24 mouse cellular contexts compared by ENCODE assay signal in genomic region chr7:115979813-115980512, GRCm38 (mm10). TPM values are rescaled to one million over a fixed set of nuclear protein-coding genes. Genes with fewer than 3 reads are reported as not detected.
A peak's percentile ranks its signal among the peaks of the same experiment; 100 is the strongest.
DNase-seq lines count a peak whose midpoint lies in the region; ATAC-seq and TF ChIP-seq lines count a peak whose summit lies in the region.
"Had no signal": no experiment of that assay in that cellular context is flagged by ENCODE, and none has a peak within 500 bp of the region (broad histone marks: within the 10 kb centered on the region; RNA-seq: fewer than 3 reads in every experiment).

No protein-coding gene starts in this region.

- no peak overlapping the region for H3K9ac ChIP-seq in midbrain, embryonic 11.5 days (ENCODE audit: low read length)
- H3K9ac ChIP-seq in midbrain, postnatal 0 days (replicated peaks; ENCODE audit: low read length, poor library complexity, severe bottlenecking): no peak overlapping the region
- H3K9ac ChIP-seq in liver, embryonic 16.5 days (ENCODE audit: low read depth, low read length): 0 out of 2 replicates have a peak overlapping the region, but pooled peaks have one; percentile 27
- H3K9ac ChIP-seq: embryonic facial prominence, embryonic 13.5 days; forebrain, embryonic 12.5 days; forebrain, postnatal 0 days; intestine, embryonic 15.5 days; midbrain, embryonic 15.5 days had no signal

- 88% methylated on average over 5 of the region's 5 CpGs for WGBS in midbrain, embryonic 11.5 days
- WGBS in midbrain, postnatal 0 days: 78% methylated on average over 5 of the region's 5 CpGs
- 44% methylated on average over 5 of the region's 5 CpGs for WGBS in liver, embryonic 16.5 days (ENCODE audit: insufficient replicate concordance)

- H3K4me1 ChIP-seq in midbrain, embryonic 11.5 days (ENCODE audit: control insufficient read depth, insufficient read depth, low read length): no peaks in the 10 kb centered on the region
- no peaks in the 10 kb centered on the region for H3K4me1 ChIP-seq in midbrain, postnatal 0 days (ENCODE audit: insufficient read depth, low read length)
- peaks cover 10% of the 10 kb centered on the region for H3K4me1 ChIP-seq in liver, embryonic 16.5 days (ENCODE audit: control insufficient read depth, low read depth, low read length)
- H3K4me1 ChIP-seq: embryonic facial prominence, embryonic 13.5 days; forebrain, embryonic 12.5 days; hindbrain, embryonic 10.5 days; intestine, embryonic 15.5 days; midbrain, embryonic 15.5 days had no signal

- no peak for ATAC-seq in midbrain, embryonic 11.5 days (ENCODE audit: low FRiP score)
- ATAC-seq in midbrain, postnatal 0 days (ENCODE audit: low FRiP score): no peak
- ATAC-seq in erythroid progenitor cell, adult 5-6 weeks (replicated peaks; ENCODE audit: low FRiP score, poor library complexity, severe bottlenecking): peak; percentile 95
- ATAC-seq in liver, embryonic 16.5 days (ENCODE audit: low read depth): peak; percentile 96
- ATAC-seq: forebrain, postnatal 0 days; hindbrain, embryonic 16.5 days; intestine, embryonic 15.5 days; midbrain, embryonic 15.5 days had no signal

- no peak overlapping the region for H3K4me3 ChIP-seq in midbrain, embryonic 11.5 days (ENCODE audit: low read depth, low read length)
- H3K4me3 ChIP-seq in midbrain, postnatal 0 days (ENCODE audit: low read depth, low read length): no peak overlapping the region
- no peak overlapping the region for H3K4me3 ChIP-seq in liver, embryonic 16.5 days (ENCODE audit: low read depth, low read length)
- H3K4me3 ChIP-seq: embryonic facial prominence, embryonic 13.5 days; erythroblast, embryonic 14.5 days; forebrain, embryonic 12.5 days; hindbrain, embryonic 10.5 days; intestine, embryonic 15.5 days; midbrain, embryonic 15.5 days had no signal

- no peaks in the 10 kb centered on the region for H3K27me3 ChIP-seq in midbrain, embryonic 11.5 days (ENCODE audit: control insufficient read depth, insufficient read depth, low read length)
- no peaks in the 10 kb centered on the region for H3K27me3 ChIP-seq in midbrain, postnatal 0 days (ENCODE audit: insufficient read depth, low read length)
- H3K27me3 ChIP-seq in liver, embryonic 16.5 days (ENCODE audit: control insufficient read depth, insufficient read depth, low read depth, low read length): no peaks in the 10 kb centered on the region
- H3K27me3 ChIP-seq: embryonic facial prominence, embryonic 13.5 days; forebrain, embryonic 12.5 days; intestine, embryonic 15.5 days; midbrain, embryonic 15.5 days had no signal

- H3K9me3 ChIP-seq in midbrain, embryonic 11.5 days (ENCODE audit: control insufficient read depth, low read length): no peaks in the 10 kb centered on the region
- no peaks in the 10 kb centered on the region for H3K9me3 ChIP-seq in midbrain, postnatal 0 days (ENCODE audit: low read length)
- H3K9me3 ChIP-seq in liver, embryonic 16.5 days (replicated peaks; ENCODE audit: control insufficient read depth, low read length): no peaks in the 10 kb centered on the region
- H3K9me3 ChIP-seq: embryonic facial prominence, embryonic 13.5 days; forebrain, embryonic 12.5 days; G1E; hindbrain, embryonic 10.5 days; intestine, embryonic 15.5 days; midbrain, embryonic 15.5 days had no signal

- no peak for TF ChIP-seq CTCF in midbrain, postnatal 0 days (IDR thresholded peaks at IDR 0.05)

- no peak overlapping the region for H3K27ac ChIP-seq in midbrain, embryonic 11.5 days (ENCODE audit: low read depth, low read length)
- no peak overlapping the region for H3K27ac ChIP-seq in midbrain, postnatal 0 days (ENCODE audit: low read depth, low read length)
- peak overlapping the region; percentile 6; the same call in 1 of the 2 replicates for H3K27ac ChIP-seq in liver, embryonic 16.5 days (ENCODE audit: low read length)
- H3K27ac ChIP-seq: embryonic facial prominence, embryonic 13.5 days; forebrain, embryonic 12.5 days; hindbrain, embryonic 10.5 days; intestine, embryonic 15.5 days; midbrain, embryonic 15.5 days had no signal

- DNase-seq in midbrain, embryonic 11.5 days (ENCODE audit: low spot score, missing footprints): peak; percentile 26
- DNase-seq in midbrain, postnatal 0 days (ENCODE audit: low spot score): no peak
- no peak for DNase-seq in right cerebral cortex, postnatal 10 days (ENCODE audit: low spot score in 2 of 2)
- DNase-seq in kidney, postnatal 10 days: no peak
- DNase-seq in right cerebral cortex, adult 18-20 months: no peak
- DNase-seq: adrenal gland, postnatal 14 days; cerebellum, adult 9-10 months; forebrain, postnatal 0 days; gastrocnemius, postnatal 10 days; heart, postnatal 14 days; kidney, postnatal 25 days; lung, postnatal 4 days; right cerebral cortex, postnatal 14 days; thymus, postnatal 4 days had no signal

- no peaks in the 10 kb centered on the region for H3K36me3 ChIP-seq in midbrain, embryonic 11.5 days (ENCODE audit: control insufficient read depth, insufficient read depth, low read length)
- no peaks in the 10 kb centered on the region for H3K36me3 ChIP-seq in midbrain, postnatal 0 days (ENCODE audit: insufficient read depth, low read length)
- H3K36me3 ChIP-seq in liver, embryonic 16.5 days (ENCODE audit: control insufficient read depth, insufficient read depth): no peaks in the 10 kb centered on the region
- H3K36me3 ChIP-seq: embryonic facial prominence, embryonic 13.5 days; forebrain, embryonic 12.5 days; G1E; hindbrain, embryonic 10.5 days; intestine, embryonic 15.5 days; midbrain, embryonic 15.5 days had no signal

- H3K4me2 ChIP-seq in midbrain, embryonic 11.5 days: no peak overlapping the region
- H3K4me2 ChIP-seq in midbrain, postnatal 0 days (ENCODE audit: low read depth, low read length, poor library complexity, severe bottlenecking): no peak overlapping the region
- H3K4me2 ChIP-seq in liver, embryonic 16.5 days (ENCODE audit: low read depth, low read length): peak overlapping the region; percentile 13
- H3K4me2 ChIP-seq: embryonic facial prominence, embryonic 13.5 days; forebrain, embryonic 12.5 days; intestine, embryonic 15.5 days; midbrain, embryonic 15.5 days had no signal

RNA-seq across cellular contexts. Expression of gene Sox6, which starts 58.6 kb away (rescaled TPM):
- 40.1 and 42.7 TPM in 2 replicates for polyA plus RNA-seq in midbrain, embryonic 11.5 days (2014; fragmentation: Nextera tagmentation; extraction: Ambion mirVana)
- 47.6 and 49.5 TPM in 2 replicates for total RNA-seq in midbrain, postnatal 0 days (2014; rRNA removed)
- 30.6 and 30.8 TPM in 2 replicates for polyA plus RNA-seq in midbrain, postnatal 0 days (2015; fragmentation: Nextera tagmentation; extraction: Ambion mirVana)
- total RNA-seq in erythroid progenitor cell, adult 5-6 weeks (2015; ENCODE audit: low replicate concordance): 1,078 and 1,095 TPM in 2 replicates
- total RNA-seq in erythroid progenitor cell, adult 5-6 weeks (2017; ENCODE audit: low replicate concordance): 892 and 1,010 TPM in 2 replicates
- 84.8 and 86.7 TPM in 2 replicates for polyA plus RNA-seq in liver, embryonic 16.5 days (2015; fragmentation: Nextera tagmentation; extraction: Ambion mirVana)

RNA-seq across cellular contexts. Expression of gene 1110004F10Rik, which starts 59.2 kb away (rescaled TPM):
- polyA plus RNA-seq in midbrain, embryonic 11.5 days (2014; fragmentation: Nextera tagmentation; extraction: Ambion mirVana): 395 and 418 TPM in 2 replicates
- total RNA-seq in midbrain, postnatal 0 days (2014; rRNA removed): 169 and 210 TPM in 2 replicates
- polyA plus RNA-seq in midbrain, postnatal 0 days (2015; fragmentation: Nextera tagmentation; extraction: Ambion mirVana): 368 and 370 TPM in 2 replicates
- total RNA-seq in erythroid progenitor cell, adult 5-6 weeks (2015; ENCODE audit: low replicate concordance): 50.7 and 81.8 TPM in 2 replicates
- 46.9 and 76.1 TPM in 2 replicates for total RNA-seq in erythroid progenitor cell, adult 5-6 weeks (2017; ENCODE audit: low replicate concordance)
- 83.8 and 93.1 TPM in 2 replicates for polyA plus RNA-seq in liver, embryonic 16.5 days (2015; fragmentation: Nextera tagmentation; extraction: Ambion mirVana)

Comparison
In these comparisons a context has a peak if more than half of its experiments do, and no peak if none do; other contexts are left out.
1. ATAC-seq: peak in erythroid progenitor cell, adult 5-6 weeks (single experiment) and liver, embryonic 16.5 days (single experiment); none in midbrain, embryonic 11.5 days (single experiment) and midbrain, postnatal 0 days (single experiment).